Mouse (Mus musculus) brain, embryonic 18.5 days (tissue): ENCODE results near the gene Aldh1a2.

ENCODE experiments used
- DNase-seq: peaks from one replicate; pipeline ENCODE4 v3.0.0-alpha.2; 2012; ENCODE audit warnings: low read depth, low spot score

Gene Aldh1a2

GRCm38 (mm10) chr9:71289810-71290209 lies 74.2 kb downstream of the Aldh1a2 start:
- DNase-seq = no peak

DNA sequence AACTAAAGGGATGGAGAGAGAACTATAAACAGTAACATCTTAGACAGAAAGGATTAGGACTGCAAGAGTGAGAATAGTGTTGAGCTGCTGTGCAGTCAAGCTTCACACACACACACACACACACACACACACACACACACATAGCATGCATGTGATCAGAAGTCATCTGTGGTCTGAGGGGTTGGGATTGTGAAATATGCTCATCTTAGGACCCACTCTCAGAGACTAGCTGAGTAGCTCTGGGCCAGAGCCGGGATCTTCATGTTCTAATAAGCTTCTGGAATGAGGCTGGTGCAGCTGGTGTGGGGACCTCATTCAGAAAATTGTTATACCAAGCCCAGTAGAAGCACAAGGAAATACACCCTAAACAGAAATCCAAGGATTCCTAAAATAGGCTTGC lies 75.1 kb downstream of the Aldh1a2 start:
- DNase-seq = no peak

GRCm38 (mm10) chr9:71295501-71295900 lies 79.9 kb downstream of the Aldh1a2 start:
- DNase-seq = no peak

DNA sequence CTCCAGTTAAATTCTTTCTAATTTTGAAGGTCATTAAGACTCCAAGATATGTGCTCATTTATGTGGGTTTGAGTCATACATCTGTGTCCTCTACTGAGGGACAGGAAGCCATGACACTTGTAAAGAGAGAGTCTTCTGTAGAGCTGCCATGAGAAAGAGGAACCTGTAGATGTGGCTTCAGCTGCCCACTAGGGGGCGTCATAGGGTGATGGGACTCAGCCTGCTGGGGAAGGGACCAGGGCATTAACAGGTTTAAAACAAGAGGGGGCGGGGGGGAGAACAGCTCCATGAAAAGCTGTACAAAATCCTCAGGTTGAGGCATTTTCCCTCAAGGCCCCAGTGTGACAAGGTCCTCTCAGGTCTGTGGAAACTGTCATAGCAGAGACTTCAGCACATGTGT lies 88.0 kb downstream of the Aldh1a2 start:
- no peak for DNase-seq

DNA sequence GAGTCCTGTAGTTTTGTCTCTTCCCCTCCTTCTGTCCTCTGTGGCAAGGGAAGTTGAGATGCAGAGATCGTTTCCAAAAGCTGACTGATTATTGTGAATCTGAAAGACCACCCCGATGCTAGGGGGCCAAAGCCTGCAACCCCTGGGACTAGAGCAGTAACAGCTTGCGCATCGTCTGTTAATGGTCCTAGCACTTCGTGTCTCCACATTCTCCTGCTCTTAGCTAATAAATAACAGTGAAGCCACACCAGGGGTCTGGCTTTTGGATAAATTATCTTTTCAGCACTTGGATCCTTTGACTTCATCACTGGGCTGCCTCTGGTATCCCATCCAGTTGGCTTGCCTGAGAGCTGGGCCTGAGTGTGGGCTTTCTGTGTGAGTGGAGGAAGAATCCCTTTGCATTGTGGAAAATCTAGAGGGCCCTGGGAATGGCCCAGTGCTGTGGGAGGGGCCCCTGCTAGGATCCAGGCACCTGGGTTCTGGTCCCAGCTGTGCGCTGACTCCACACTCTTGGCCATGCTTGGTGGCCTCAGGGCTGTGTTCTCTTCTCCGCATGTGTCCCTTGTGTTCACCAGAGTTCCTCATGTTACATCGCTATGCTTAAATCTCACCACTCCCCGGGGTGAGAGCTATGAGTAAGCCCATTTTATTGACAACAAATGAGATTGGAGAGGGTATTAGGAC lies 91.7 kb downstream of the Aldh1a2 start:
- no peak for DNase-seq

GRCm38 (mm10) chr9:71315960-71316359 lies 100.4 kb downstream of the Aldh1a2 start:
- no peak for DNase-seq

DNA sequence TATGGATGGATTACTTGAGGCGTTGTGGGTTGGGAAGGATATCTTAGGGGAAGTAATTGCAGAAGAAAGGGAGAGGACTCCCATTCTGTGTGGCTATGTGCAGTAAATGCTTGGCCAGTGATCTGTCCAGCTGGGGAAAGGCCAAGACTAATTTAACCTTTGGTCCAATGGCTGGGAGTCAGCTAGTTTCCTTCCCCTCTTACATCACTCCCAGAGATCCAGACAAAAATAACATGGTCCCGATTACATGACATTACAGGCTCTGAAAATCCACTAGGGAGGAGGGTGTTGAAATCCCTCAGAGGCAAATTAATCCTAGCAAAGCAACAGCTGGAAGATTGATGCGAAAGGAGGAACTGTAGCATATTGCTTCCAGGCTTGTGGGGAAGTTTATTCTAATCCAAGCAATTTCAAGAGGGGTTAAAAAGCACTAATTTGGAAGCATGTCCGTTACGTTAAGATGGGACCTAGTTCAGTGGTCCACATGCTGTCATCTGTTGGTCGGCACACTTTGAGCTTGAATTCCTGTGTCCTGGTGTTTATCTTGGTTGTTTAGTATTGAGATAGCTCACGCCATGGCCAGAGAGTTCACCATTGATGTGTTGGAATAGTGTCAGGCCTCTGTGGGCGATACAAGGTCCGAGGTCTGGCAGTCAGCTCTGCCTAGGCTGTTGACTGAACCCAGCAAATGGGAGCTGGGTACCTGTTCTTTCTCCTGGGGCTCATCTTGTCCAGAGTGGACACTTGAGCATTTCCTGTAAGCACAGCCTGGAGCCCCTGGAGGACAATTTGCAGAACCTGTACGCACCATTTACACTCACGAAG lies 101.7 kb downstream of the Aldh1a2 start:
- DNase-seq = no peak

DNA sequence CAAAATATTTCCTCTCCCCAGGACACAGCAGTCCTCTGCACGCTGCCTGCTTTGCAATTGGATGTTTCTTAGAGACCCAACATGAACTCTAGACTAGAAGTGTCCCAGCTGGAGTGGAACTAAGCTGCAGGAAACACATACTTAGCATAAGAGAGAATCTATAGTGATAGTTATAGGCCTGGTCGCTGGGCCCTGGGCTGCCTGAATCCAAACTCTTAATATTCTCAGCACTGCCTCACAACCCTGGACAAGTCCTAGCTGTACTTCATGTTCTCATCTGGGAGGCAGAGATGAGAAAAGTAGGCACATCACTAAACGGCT lies 102.3 kb downstream of the Aldh1a2 start:
- no peak for DNase-seq

- DNase-seq = no peak
Observed at GRCm38 (mm10) chr9:71319776-71320175, 104.2 kb downstream of the Aldh1a2 start.

DNA sequence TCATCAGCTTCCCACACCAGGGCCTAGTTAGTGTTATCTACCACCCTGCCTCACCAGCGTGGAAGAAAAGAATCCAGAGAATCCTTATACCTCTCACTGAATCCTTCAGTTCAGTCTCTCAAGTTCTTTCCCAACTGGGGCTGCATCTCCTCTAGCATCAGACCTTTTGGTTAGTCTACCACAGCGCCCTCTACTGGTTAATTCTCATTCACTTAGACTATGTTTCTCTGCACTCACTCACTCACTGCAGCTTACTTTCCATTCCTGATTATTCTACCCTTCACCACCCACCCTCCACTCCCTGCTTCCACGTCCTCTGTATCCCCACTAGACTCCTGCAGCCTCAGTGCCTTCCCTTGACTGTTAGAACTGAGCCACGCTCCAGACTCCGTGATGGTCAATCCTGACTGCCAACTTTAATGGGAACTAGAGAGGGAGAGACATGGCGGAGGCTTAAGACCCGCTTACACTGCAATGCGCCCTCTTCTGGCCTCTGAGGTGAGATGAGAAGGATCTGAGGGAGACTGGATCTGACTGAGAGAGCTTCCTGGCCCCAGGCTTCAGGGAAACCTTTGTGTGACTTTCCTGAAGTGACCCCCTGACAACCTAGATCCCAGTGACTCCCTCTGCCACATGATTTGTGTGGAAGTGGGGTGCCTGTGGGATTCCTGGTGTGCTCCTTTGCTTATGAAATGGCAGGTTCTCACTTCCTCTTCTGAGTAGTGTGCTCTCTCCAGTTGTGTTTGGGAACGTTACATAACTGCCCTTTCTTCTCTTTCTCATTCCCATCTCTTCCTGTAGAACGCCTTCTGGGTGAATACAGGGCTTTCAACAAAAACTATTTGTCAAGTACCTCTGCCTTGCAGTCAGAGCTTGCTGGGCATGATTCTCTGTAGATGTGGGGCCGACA lies 104.9 kb downstream of the Aldh1a2 start:
- no peak for DNase-seq

GRCm38 (mm10) chr9:71321436-71321835 lies 105.8 kb downstream of the Aldh1a2 start:
- no peak for DNase-seq

- DNase-seq = no peak
Observed at GRCm38 (mm10) chr9:71321871-71322270, 106.3 kb downstream of the Aldh1a2 start.

DNA sequence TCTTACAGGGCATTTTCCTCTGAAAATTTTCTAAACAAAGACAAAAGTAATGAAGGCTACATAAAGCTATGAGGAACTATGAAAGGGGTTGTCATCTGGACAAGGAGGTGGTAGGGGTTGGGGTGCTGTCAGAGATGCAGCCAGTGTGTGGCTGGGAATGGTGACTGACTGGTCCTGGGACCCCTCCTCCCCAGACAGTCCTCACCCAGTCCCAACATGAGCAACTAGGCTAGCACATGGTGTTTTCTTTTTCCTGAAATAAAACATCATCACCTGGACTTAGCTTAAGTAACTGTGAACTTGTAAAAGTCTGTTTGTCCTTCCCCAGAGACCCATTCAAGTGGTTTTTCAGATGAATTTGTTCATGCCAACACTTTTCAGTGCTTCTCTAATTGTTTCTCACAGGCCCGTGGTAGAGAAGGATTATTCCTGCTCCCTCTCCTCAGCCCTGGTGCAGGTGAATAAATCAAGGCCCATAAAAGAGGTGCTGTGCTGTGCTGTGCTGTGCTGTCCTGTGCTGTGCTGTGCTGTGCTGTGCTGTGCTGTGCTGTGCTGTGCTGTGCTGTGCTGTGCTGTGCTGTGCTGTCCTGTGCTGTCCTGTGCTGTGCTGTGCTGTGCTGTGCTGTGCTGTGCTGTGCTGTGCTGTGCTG lies 107.8 kb downstream of the Aldh1a2 start:
- DNase-seq = no peak

DNA sequence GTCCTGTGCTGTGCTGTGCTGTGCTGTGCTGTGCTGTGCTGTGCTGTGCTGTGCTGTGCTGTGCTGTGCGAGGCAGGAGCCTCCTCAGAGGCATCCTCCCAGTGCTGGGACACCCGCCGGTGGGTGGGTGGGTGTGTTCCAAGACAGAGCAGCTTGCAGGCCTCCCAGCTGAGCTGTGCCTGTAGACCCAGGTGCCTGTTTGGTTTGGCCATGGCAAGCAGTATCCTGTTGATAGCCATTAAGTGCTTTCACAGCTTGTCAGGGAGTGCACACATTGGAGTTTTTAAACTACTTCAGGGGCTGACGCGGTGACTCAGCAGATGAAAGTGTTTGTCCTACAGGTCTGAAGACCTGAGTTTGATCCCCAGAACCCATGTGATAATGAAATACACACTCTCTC lies 108.5 kb downstream of the Aldh1a2 start:
- no peak for DNase-seq

- DNase-seq = no peak
Observed at GRCm38 (mm10) chr9:71326261-71326660, 110.7 kb downstream of the Aldh1a2 start.

GRCm38 (mm10) chr9:71331661-71332060 lies 116.1 kb downstream of the Aldh1a2 start:
- DNase-seq = no peak

GRCm38 (mm10) chr9:71336674-71337073 lies 121.1 kb downstream of the Aldh1a2 start:
- DNase-seq = no peak

- DNase-seq = no peak
Observed at GRCm38 (mm10) chr9:71337425-71337824, 121.8 kb downstream of the Aldh1a2 start.

DNA sequence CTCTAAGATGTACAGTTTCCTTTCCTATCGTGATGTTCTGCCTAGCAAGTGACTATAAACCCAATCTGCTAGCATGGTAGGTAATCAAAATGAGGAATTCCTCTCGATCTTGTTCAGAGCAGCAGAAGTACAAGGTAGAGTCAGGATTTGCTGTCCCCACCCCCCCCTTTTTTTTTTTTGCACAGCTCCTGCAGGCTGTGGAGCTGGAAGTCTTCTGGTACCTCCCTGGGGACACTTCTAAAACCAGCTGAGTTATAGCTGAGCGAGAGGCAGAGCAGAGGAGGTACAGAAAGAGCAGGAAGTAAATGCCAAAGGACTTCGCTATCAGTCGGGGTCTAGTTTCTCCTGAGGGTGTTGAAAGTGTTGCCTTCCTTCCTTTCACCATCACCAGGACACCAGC lies 124.5 kb downstream of the Aldh1a2 start:
- DNase-seq = no peak
